Mouse (Mus musculus): ENCODE measurements around the gene Brd2. TPM values are rescaled to one million over a fixed set of nuclear protein-coding genes. Genes with fewer than 3 reads are reported as not detected.

Gene Brd2
- polyA plus RNA-seq, 1 experiment: 188 TPM

- Histone ChIP-seq H3K27ac (ENCODE audit: insufficient read depth, low read length) (no peak overlapping the region), H3K27me3 (ENCODE audit: control insufficient read depth, insufficient read depth, low read length) (no peaks in the 10 kb centered on the region; the same call in 1 of the 2 replicates), H3K4me3 (replicated peaks; ENCODE audit: insufficient read depth, low read depth, low read length) (no peak overlapping the region), H3K4me1 (ENCODE audit: control insufficient read depth, insufficient read depth, low read length) (no peaks in the 10 kb centered on the region)
- TF ChIP-seq CTCF (IDR thresholded peaks at IDR 0.05; ENCODE audit: borderline replicate concordance, insufficient read depth, low read depth, low read length): no peak
- TF ChIP-seq POLR2A (IDR thresholded peaks at IDR 0.05; ENCODE audit: borderline replicate concordance, insufficient read depth, low read length): no peak
- 2% methylated on average over 16 of the region's 16 CpGs for WGBS
- no peak for DNase-seq
Measured at GRCm38 (mm10) chr17:34139416-34139815, 17.0 kb upstream of the Brd2 start.

GRCm38 (mm10) chr17:34138655-34139054 is 16.2 kb upstream of the Brd2 start:
- DNase-seq: no peak
- H3K4me1 ChIP-seq (ENCODE audit: control insufficient read depth, insufficient read depth, low read length): no peaks in the 10 kb centered on the region
- TF ChIP-seq CTCF (IDR thresholded peaks at IDR 0.05; ENCODE audit: borderline replicate concordance, insufficient read depth, low read depth, low read length): no peak
- TF ChIP-seq POLR2A (IDR thresholded peaks at IDR 0.05; ENCODE audit: borderline replicate concordance, insufficient read depth, low read length): no peak
- WGBS: 80% methylated on average over 7 of the region's 7 CpGs
- H3K4me3 ChIP-seq (replicated peaks; ENCODE audit: insufficient read depth, low read depth, low read length): no peak overlapping the region
- H3K27me3 ChIP-seq (ENCODE audit: control insufficient read depth, insufficient read depth, low read length): no peaks in the 10 kb centered on the region; the same call in 1 of the 2 replicates
- H3K27ac ChIP-seq (ENCODE audit: insufficient read depth, low read length): no peak overlapping the region

GRCm38 (mm10) chr17:34137601-34138000 is 15.2 kb upstream of the Brd2 start:
- no peak for TF ChIP-seq POLR2A (IDR thresholded peaks at IDR 0.05; ENCODE audit: borderline replicate concordance, insufficient read depth, low read length)
- TF ChIP-seq CTCF (IDR thresholded peaks at IDR 0.05; ENCODE audit: borderline replicate concordance, insufficient read depth, low read depth, low read length): no peak
- no peak for DNase-seq
- no peak overlapping the region for H3K4me3 ChIP-seq (replicated peaks; ENCODE audit: insufficient read depth, low read depth, low read length)
- H3K27me3 ChIP-seq (ENCODE audit: control insufficient read depth, insufficient read depth, low read length): no peaks in the 10 kb centered on the region; the same call in 1 of the 2 replicates
- no peak overlapping the region for H3K27ac ChIP-seq (ENCODE audit: insufficient read depth, low read length)
- 70% methylated on average over 7 of the region's 7 CpGs for WGBS
- H3K4me1 ChIP-seq (ENCODE audit: control insufficient read depth, insufficient read depth, low read length): no peaks in the 10 kb centered on the region

GRCm38 (mm10) chr17:34135297-34136224 is 13.1 kb upstream of the Brd2 start:
- H3K4me1 ChIP-seq (ENCODE audit: control insufficient read depth, insufficient read depth, low read length): no peaks in the 10 kb centered on the region
- 5% methylated on average over 31 of the region's 31 CpGs for WGBS
- H3K27ac ChIP-seq (ENCODE audit: insufficient read depth, low read length): no peak overlapping the region
- peak; percentile 99 for TF ChIP-seq CTCF (IDR thresholded peaks at IDR 0.05; ENCODE audit: borderline replicate concordance, insufficient read depth, low read depth, low read length)
- no peak for TF ChIP-seq POLR2A (IDR thresholded peaks at IDR 0.05; ENCODE audit: borderline replicate concordance, insufficient read depth, low read length)
- H3K4me3 ChIP-seq (replicated peaks; ENCODE audit: insufficient read depth, low read depth, low read length): peak overlapping the region; percentile 56
- H3K27me3 ChIP-seq (ENCODE audit: control insufficient read depth, insufficient read depth, low read length): no peaks in the 10 kb centered on the region; the same call in 1 of the 2 replicates
- DNase-seq: peak; percentile 98

- Histone ChIP-seq H3K4me3 (replicated peaks; ENCODE audit: insufficient read depth, low read depth, low read length) (no peak overlapping the region), H3K4me1 (ENCODE audit: control insufficient read depth, insufficient read depth, low read length) (no peaks in the 10 kb centered on the region), H3K27ac (ENCODE audit: insufficient read depth, low read length) (no peak overlapping the region), H3K27me3 (ENCODE audit: control insufficient read depth, insufficient read depth, low read length) (no peaks in the 10 kb centered on the region; the same call in 1 of the 2 replicates)
- WGBS: 86% methylated on average over 3 of the region's 3 CpGs
- DNase-seq: no peak
- no peak for TF ChIP-seq CTCF (IDR thresholded peaks at IDR 0.05; ENCODE audit: borderline replicate concordance, insufficient read depth, low read depth, low read length)
- no peak for TF ChIP-seq POLR2A (IDR thresholded peaks at IDR 0.05; ENCODE audit: borderline replicate concordance, insufficient read depth, low read length)
Measured at GRCm38 (mm10) chr17:34134451-34134850, 12.0 kb upstream of the Brd2 start.

- no peak overlapping the region for H3K4me3 ChIP-seq (replicated peaks; ENCODE audit: insufficient read depth, low read depth, low read length)
- no peak for DNase-seq
- H3K27me3 ChIP-seq (ENCODE audit: control insufficient read depth, insufficient read depth, low read length): no peaks in the 10 kb centered on the region
- no peak overlapping the region for H3K27ac ChIP-seq (ENCODE audit: insufficient read depth, low read length)
- no peak for TF ChIP-seq CTCF (IDR thresholded peaks at IDR 0.05; ENCODE audit: borderline replicate concordance, insufficient read depth, low read depth, low read length)
- no peak for TF ChIP-seq POLR2A (IDR thresholded peaks at IDR 0.05; ENCODE audit: borderline replicate concordance, insufficient read depth, low read length)
- 79% methylated on average over 11 of the region's 11 CpGs for WGBS
- peaks cover 3% of the 10 kb centered on the region; the same call in 1 of the 2 replicates for H3K4me1 ChIP-seq (ENCODE audit: control insufficient read depth, insufficient read depth, low read length)
Measured at GRCm38 (mm10) chr17:34133289-34133688, 10.9 kb upstream of the Brd2 start.

- WGBS: 71% methylated on average over 7 of the region's 7 CpGs
- Histone ChIP-seq H3K27me3 (ENCODE audit: control insufficient read depth, insufficient read depth, low read length) (no peaks in the 10 kb centered on the region), H3K27ac (ENCODE audit: insufficient read depth, low read length) (no peak overlapping the region), H3K4me1 (ENCODE audit: control insufficient read depth, insufficient read depth, low read length) (peaks cover 6% of the 10 kb centered on the region), H3K4me3 (replicated peaks; ENCODE audit: insufficient read depth, low read depth, low read length) (no peak overlapping the region)
- peak in 1 of 2 experiments; percentile 3 for DNase-seq
- TF ChIP-seq CTCF (IDR thresholded peaks at IDR 0.05; ENCODE audit: borderline replicate concordance, insufficient read depth, low read depth, low read length) (no peak), POLR2A (IDR thresholded peaks at IDR 0.05; ENCODE audit: borderline replicate concordance, insufficient read depth, low read length) (no peak)
Measured at GRCm38 (mm10) chr17:34131911-34132310, 9.5 kb upstream of the Brd2 start.
